Mouse (Mus musculus): ENCODE results near the gene Inppl1. TPM values are rescaled to one million over a fixed set of nuclear protein-coding genes. Genes with fewer than 3 reads are reported as not detected.

Inppl1 gene
- polyA plus RNA-seq, 1 experiment from 2014 or later: 45.8 TPM

- no peak overlapping the region for H3K27ac ChIP-seq
- peaks cover 26% of the 10 kb centered on the region for H3K36me3 ChIP-seq (replicated peaks)
- H3K4me1 ChIP-seq: peaks cover 54% of the 10 kb centered on the region
- peak overlapping the region; percentile 62 for H3K4me3 ChIP-seq
- H3K9me3 ChIP-seq: no peaks in the 10 kb centered on the region
- peaks cover 91% of the 10 kb centered on the region for H3K27me3 ChIP-seq (ENCODE audit: poor library complexity, severe bottlenecking)
- WGBS: 3% methylated on average over 35 of the region's 35 CpGs
- no peak for DNase-seq (ENCODE audit: extremely low spot score, low spot score)
Measured at GRCm38 (mm10) chr7:101820295-101821030, 17.6 kb downstream of the Inppl1 start.

GRCm38 (mm10) chr7:101817861-101818401, 20.1 kb downstream of the Inppl1 start, which contains the start of gene Phox2a:
Phox2a (plus strand) TSS chr7:101818313.
- Histone ChIP-seq H3K4me1 (peaks cover 45% of the 10 kb centered on the region), H3K4me3 (peak within 1 kb of the TSS; percentile 47), H3K36me3 (replicated peaks) (0 out of 2 replicates have a peak, but pooled peaks cover 1% of the 10 kb centered on the region), H3K9me3 (no peaks in the 10 kb centered on the region), H3K27ac (peak within 1 kb of the TSS; percentile 20; the same call in 1 of the 2 replicates), H3K27me3 (ENCODE audit: poor library complexity, severe bottlenecking) (peaks cover 77% of the 10 kb centered on the region)
- under 1% methylated on average over 45 of the region's 45 CpGs for WGBS
- DNase-seq (ENCODE audit: extremely low spot score, low spot score): no peak

- Histone ChIP-seq H3K4me3 (no peak overlapping the region), H3K9me3 (no peaks in the 10 kb centered on the region)
- WGBS: 92% methylated on average over 1 of the region's 1 CpGs
Measured at GRCm38 (mm10) chr7:101777053-101777452, 61.0 kb downstream of the Inppl1 start.

GRCm38 (mm10) chr7:101772687-101773086, 65.3 kb downstream of the Inppl1 start:
- WGBS: 55% methylated on average over 8 of the region's 8 CpGs
- no peak overlapping the region for H3K27ac ChIP-seq
- H3K9me3 ChIP-seq: no peaks in the 10 kb centered on the region
- no peaks in the 10 kb centered on the region for H3K27me3 ChIP-seq (ENCODE audit: poor library complexity, severe bottlenecking)
- peaks cover 38% of the 10 kb centered on the region for H3K4me1 ChIP-seq
- no peak for DNase-seq (ENCODE audit: extremely low spot score, low spot score)
- H3K4me3 ChIP-seq: no peak overlapping the region
- H3K36me3 ChIP-seq (replicated peaks): peaks cover 15% of the 10 kb centered on the region

More at GRCm38 (mm10) chr7:101777053-101777452, 61.0 kb downstream of the Inppl1 start:
- Histone ChIP-seq H3K4me1 (peaks cover 15% of the 10 kb centered on the region), H3K27me3 (ENCODE audit: poor library complexity, severe bottlenecking) (no peaks in the 10 kb centered on the region), H3K36me3 (replicated peaks) (peaks cover 34% of the 10 kb centered on the region), H3K27ac (no peak overlapping the region)
- DNase-seq (ENCODE audit: extremely low spot score, low spot score): no peak

Small RNA genes within 50 kb of the gene (microRNA-seq; reads per million reads assigned to microRNA genes)
- not detected for gene Gm22655

Other genes with a start within 250 kb of the Inppl1 start
- gene Clpb, start 174.6 kb downstream of the Inppl1 start, polyA plus RNA-seq (2016; fragmentation: Nextera tagmentation; extraction: Ambion mirVana): 52.3 and 59.9 TPM in 2 replicates
- not detected in 2 replicates for gene Phox2a, start 19.9 kb downstream of the Inppl1 start, polyA plus RNA-seq (2016; fragmentation: Nextera tagmentation; extraction: Ambion mirVana)
- 0.47 and 0.68 TPM in 2 replicates for gene Folr2, start 19.0 kb upstream of the Inppl1 start, polyA plus RNA-seq (2016; fragmentation: Nextera tagmentation; extraction: Ambion mirVana)
- 122 and 127 TPM in 2 replicates for gene Anapc15, start 25.5 kb upstream of the Inppl1 start, polyA plus RNA-seq (2016; fragmentation: Nextera tagmentation; extraction: Ambion mirVana)
- 11.9 and 13.1 TPM in 2 replicates for gene Folr1, start 32.6 kb upstream of the Inppl1 start, polyA plus RNA-seq (2016; fragmentation: Nextera tagmentation; extraction: Ambion mirVana)
- 157 and 165 TPM in 2 replicates for gene Lamtor1, start 67.7 kb upstream of the Inppl1 start, polyA plus RNA-seq (2016; fragmentation: Nextera tagmentation; extraction: Ambion mirVana)
- gene Tomt, start 68.1 kb upstream of the Inppl1 start, polyA plus RNA-seq (2016; fragmentation: Nextera tagmentation; extraction: Ambion mirVana): 0.62 and 1.2 TPM in 2 replicates
- 10.1 and 11.9 TPM in 2 replicates for gene Lrrc51, start 95.7 kb upstream of the Inppl1 start, polyA plus RNA-seq (2016; fragmentation: Nextera tagmentation; extraction: Ambion mirVana)
- gene Numa1, start 95.9 kb upstream of the Inppl1 start, polyA plus RNA-seq (2016; fragmentation: Nextera tagmentation; extraction: Ambion mirVana): 95.7 and 96.0 TPM in 2 replicates
- gene Il18bp, start 180.5 kb upstream of the Inppl1 start, polyA plus RNA-seq (2016; fragmentation: Nextera tagmentation; extraction: Ambion mirVana): 3.9 TPM in 2 replicates
- 31.1 and 34.2 TPM in 2 replicates for gene Rnf121, start 227.2 kb upstream of the Inppl1 start, polyA plus RNA-seq (2016; fragmentation: Nextera tagmentation; extraction: Ambion mirVana)
- gene Xndc1, start 227.3 kb upstream of the Inppl1 start, polyA plus RNA-seq (2016; fragmentation: Nextera tagmentation; extraction: Ambion mirVana): 48.6 and 50.7 TPM in 2 replicates
- gene Xntrpc, start 227.5 kb upstream of the Inppl1 start, polyA plus RNA-seq (2016; fragmentation: Nextera tagmentation; extraction: Ambion mirVana): 1.9 TPM in 2 replicates
- not detected in 2 replicates for gene Trpc2, start 244.9 kb upstream of the Inppl1 start, polyA plus RNA-seq (2016; fragmentation: Nextera tagmentation; extraction: Ambion mirVana)

Measured in forebrain, embryonic 10.5 days (tissue).